Comparison of ENCODE assay signal across 22 mouse cellular contexts in the genomic region with DNA sequence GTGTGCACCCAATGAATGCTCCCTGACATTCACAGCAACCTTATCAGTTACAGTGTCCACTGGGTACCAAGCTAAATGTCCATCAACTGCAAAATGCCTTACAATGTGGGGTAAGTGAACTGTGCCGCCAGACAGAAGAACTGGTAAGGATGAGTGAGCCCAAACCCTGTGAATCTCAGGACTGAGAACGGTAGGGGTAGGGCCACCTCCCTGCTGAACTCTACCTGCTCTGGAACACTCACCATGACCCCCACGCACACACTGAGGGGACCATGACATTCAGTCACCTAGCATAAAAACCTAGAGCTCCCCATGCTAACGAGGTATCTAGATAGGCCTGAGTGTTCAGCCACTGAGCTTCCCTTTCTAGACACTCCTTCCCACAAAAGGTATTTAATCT. TPM values are rescaled to one million over a fixed set of nuclear protein-coding genes. Genes with fewer than 3 reads are reported as not detected.
"Had no signal": no experiment of that assay in that cellular context is flagged by ENCODE, and none has a peak within 500 bp of the region (broad histone marks: within the 10 kb centered on the region; RNA-seq: fewer than 3 reads in every experiment).

No protein-coding gene starts in this region.

- H3K27ac ChIP-seq: neural tube, embryonic 12.5 days; neural tube, embryonic 13.5 days; neural tube, embryonic 15.5 days; stomach, embryonic 15.5 days; stomach, postnatal 0 days had no signal

- H3K4me3 ChIP-seq: neural tube, embryonic 12.5 days; neural tube, embryonic 13.5 days; neural tube, embryonic 15.5 days; stomach, embryonic 15.5 days had no signal

- H3K27me3 ChIP-seq: neural tube, embryonic 12.5 days; stomach, embryonic 15.5 days had no signal

- H3K4me2 ChIP-seq: neural tube, embryonic 12.5 days; neural tube, embryonic 13.5 days; neural tube, embryonic 15.5 days; stomach, embryonic 15.5 days had no signal

- H3K4me1 ChIP-seq: neural tube, embryonic 12.5 days; neural tube, embryonic 13.5 days; neural tube, embryonic 15.5 days; stomach, embryonic 15.5 days had no signal

- H3K9ac ChIP-seq: neural tube, embryonic 12.5 days; neural tube, embryonic 13.5 days; neural tube, embryonic 15.5 days; stomach, embryonic 15.5 days had no signal

- H3K9me3 ChIP-seq: neural tube, embryonic 12.5 days; neural tube, embryonic 13.5 days; neural tube, embryonic 15.5 days; stomach, embryonic 15.5 days had no signal

- H3K36me3 ChIP-seq: neural tube, embryonic 12.5 days; neural tube, embryonic 13.5 days; neural tube, embryonic 15.5 days; stomach, embryonic 15.5 days had no signal

- DNase-seq: retina, postnatal 1 day; right cerebral cortex, adult 18-20 months; right cerebral cortex, postnatal 14 days; right cerebral cortex, postnatal 25 days; right cerebral cortex, postnatal 4 days; spleen, adult 18-20 months; thymus, adult 18-20 months; thymus, adult 2 months; thymus, postnatal 14 days; thymus, postnatal 25 days; thymus, postnatal 36 days; thymus, postnatal 4 days had no signal

RNA-seq across cellular contexts. Expression of a gene that starts 20.9 kb away (rescaled TPM):
- total RNA-seq: neutrophil, adult 5-6 weeks had no signal
- polyA plus RNA-seq: small intestine, adult 2 months; spleen, adult 2 months; stomach, embryonic 14.5 days; stomach, postnatal 0 days; urinary bladder, adult 2 months had no signal
